Mouse (Mus musculus) regulatory T cell (primary cell): ENCODE data around the gene Sptbn1.

ENCODE experiments used
- in situ Hi-C: fragments of 300-600 bp; cut with MboI, MseI; formaldehyde crosslinking; loops from one replicate; pipeline ENCODE4 v1.15.1; 2025; ENCODE audit warnings: high pct_unique_total_duplicates

Gene Sptbn1

DNA sequence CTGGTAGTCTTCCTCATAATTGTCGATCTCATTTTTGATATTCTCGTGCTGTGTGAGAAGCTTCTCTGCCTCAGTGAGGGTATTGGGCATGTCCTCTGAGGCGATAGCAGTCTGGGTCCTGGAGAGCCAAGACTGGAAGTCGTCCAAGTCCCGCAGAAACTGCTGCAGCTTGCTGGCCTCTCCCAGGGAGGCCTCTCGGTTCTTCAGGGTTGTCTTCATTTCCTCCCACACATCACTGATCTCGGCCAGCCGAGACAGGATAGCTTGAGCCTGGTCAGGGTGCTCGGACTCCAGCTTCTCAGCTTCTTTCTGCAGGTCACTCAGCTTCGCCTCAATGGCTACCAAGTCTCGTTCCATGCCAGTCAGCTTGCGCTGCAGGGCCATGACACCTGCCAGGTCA lies 130.9 kb downstream of the Sptbn1 start:
- in situ Hi-C loops = loop anchor here (25.0 kb wide), 1 partner anchor 925 kb away; no protein-coding TSS in a partner anchor

DNA sequence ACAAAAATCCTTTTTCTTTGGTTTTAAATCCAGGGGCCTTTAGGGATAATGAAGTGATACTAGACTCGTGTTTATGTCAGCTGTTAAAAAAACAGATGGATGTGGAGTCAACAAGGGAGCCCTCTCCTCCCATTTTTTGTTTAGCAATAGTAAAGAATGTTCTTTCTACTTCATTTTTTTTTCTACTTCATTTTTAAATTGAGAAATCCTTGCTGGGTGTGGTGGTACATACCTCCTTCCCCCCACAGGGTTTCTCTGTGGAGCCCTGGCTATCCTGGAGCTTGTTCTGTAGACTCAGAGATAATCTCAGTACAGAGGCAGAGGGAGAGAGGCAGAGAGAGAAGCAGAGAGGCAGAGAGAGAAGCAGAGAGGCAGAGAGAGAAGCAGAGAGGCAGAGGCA lies 133.9 kb downstream of the Sptbn1 start:
- in situ Hi-C loops = loop anchor here (25.0 kb wide), 1 partner anchor 922 kb away; no protein-coding TSS in a partner anchor

DNA sequence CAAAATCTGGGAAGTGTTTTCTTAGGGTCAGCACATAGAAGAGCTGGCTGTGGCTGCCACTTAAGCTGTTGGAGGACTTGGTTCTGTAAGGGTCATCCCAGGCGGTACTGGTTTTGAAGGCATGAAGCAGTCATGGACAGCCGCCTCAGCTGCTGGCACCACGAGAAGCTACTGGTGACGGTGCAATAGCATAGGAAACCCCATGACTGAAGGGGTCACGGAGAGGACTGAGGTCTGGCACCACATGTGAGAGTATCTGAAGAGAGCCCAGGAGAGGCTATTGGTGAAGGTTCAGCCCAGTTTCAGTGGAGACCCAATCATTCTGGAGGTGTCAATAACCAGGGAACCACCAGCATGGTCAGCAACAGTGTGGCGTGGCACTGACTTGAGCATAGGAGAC lies 135.4 kb downstream of the Sptbn1 start:
- in situ Hi-C loops = loop anchor here (25.0 kb wide), 1 partner anchor 920 kb away; no protein-coding TSS in a partner anchor

DNA sequence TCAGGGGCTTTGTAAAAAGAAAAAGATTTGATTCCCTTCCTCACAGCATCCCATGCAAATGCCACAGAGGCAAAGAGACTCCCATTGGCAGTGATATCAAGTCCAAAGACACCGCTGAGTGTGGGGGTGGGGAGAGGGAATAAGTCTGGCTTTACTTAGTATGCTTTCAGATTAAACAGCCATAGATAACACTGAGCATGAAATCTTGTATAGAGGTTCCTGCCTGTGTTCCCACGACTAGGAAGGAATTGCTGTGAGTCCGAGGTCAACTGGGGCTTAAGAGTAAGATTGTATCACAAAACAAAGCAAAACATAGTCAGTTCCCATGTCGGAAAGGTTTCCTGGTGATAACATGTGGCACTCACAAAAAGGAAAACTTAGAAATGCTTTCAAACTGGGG lies 136.3 kb downstream of the Sptbn1 start:
- in situ Hi-C loops = loop anchor here (25.0 kb wide), 1 partner anchor 919 kb away; no protein-coding TSS in a partner anchor

DNA sequence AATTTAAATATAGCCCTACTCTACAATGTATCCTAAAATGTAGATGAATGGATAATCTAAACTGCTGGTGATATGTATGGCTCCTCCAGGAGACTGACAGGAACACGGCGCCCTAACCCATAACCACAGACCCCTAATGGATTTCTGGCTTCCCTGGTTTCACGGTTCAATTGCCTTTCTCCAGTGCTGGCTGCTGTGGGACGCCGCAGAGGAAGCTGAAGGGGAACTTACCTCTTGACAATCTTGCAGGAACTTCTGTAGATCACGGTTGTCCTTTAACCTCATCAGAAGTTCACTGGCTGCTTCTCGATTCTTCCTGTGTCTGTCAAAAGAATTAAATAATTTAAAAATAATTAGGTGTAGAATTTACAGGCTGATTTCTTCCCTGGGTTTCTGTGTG lies 138.6 kb downstream of the Sptbn1 start:
- in situ Hi-C loops = loop anchor here (25.0 kb wide), 1 partner anchor 917 kb away; no protein-coding TSS in a partner anchor

DNA sequence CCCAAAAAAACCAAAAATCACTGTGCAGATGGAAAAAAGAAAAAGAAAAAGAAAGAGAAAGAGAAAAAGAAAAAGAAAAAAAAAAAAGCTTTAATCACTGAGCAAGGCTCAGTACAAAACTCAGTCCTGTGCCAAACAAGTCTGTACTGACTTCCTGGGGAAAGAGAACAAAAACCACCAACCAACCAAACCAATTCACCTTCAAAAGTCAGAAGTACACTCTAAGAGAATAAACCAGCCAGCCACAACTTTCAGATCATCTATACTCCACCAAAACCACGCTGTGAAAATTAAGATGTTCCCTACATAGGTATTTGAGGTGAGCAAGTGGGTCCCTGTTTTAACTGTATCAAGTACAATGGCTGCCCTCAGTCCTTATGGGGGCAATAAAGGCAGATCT lies 141.1 kb downstream of the Sptbn1 start:
- in situ Hi-C loops = loop anchor here (25.0 kb wide), 1 partner anchor 915 kb away; no protein-coding TSS in a partner anchor

DNA sequence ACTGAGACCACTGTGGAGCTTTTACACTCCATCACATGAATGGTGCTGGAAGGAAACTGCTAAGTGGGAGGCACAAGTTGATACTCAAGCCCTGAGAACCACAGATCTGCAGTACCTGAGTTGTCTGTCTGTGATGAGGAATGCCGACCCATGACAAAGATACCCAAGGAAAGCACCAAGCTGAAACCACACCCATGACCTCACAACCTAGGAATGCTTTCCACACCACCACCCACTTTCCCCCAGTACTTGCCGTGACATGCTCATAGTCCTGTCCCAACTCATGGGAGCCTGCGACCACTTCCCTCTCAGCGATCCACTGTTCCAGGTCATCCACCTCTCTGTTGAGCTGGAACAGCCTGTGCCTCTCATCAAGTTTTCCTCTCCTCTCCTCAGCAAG lies 149.9 kb downstream of the Sptbn1 start:
- in situ Hi-C loops = loop anchor here (10.0 to 25.0 kb wide), 2 partner anchors 107 to 519 kb away; partner anchors contain the start of gene Acyp2

- in situ Hi-C loops = loop anchor here (10.0 to 25.0 kb wide), 2 partner anchors 111 to 524 kb away; partner anchors contain the start of gene Acyp2
These were observed 154.3 kb downstream of the Sptbn1 start for GRCm38 (mm10) chr11:30113631-30114030.

DNA sequence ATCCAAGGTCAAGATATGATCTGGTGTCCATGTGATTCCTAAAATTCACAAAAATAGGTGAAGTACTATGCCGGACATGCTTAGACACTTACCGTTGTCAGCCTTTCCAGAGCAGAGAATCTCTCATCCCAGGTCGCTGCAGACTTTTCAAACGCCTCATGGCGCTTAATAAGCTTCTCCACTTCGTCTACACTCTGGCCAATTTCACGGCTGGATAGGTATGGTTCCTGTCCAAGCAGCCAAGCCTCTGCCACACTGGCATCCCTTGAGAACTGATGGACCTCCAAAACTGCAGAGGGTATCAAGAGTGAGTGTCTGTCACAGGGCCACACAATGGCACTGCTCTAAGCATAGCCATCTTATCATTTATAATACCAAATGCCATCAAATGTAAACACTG lies 157.3 kb downstream of the Sptbn1 start:
- in situ Hi-C loops = loop anchor here (10.0 to 25.0 kb wide), 2 partner anchors 114 to 527 kb away; partner anchors contain the start of gene Acyp2

DNA sequence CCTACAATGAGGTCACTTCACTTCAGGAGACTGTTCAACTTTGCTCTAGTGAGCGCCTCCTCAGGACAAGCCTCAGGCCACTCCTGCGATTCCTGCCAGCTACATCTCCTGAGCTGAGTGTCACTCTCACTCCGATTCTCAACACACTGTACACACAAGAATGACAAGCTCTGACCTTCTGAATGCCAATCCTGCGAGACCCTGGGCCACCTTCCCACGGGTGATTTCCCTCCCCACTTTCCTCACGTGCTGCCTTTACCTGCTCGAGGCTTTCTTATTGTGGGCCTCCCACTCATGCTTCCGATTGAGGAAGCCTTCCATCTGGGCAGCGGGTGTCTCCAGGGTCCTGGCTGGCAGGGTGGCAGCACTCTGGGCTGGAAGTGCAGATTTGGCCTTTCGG lies 163.8 kb downstream of the Sptbn1 start:
- in situ Hi-C loops = loop anchor here (25.0 kb wide), 1 partner anchor 533 kb away; the partner anchor contains the start of gene Acyp2

- in situ Hi-C loops = loop anchor here (25.0 kb wide), 1 partner anchor 535 kb away; the partner anchor contains the start of gene Acyp2
These were observed 165.4 kb downstream of the Sptbn1 start for GRCm38 (mm10) chr11:30102594-30102993.

DNA sequence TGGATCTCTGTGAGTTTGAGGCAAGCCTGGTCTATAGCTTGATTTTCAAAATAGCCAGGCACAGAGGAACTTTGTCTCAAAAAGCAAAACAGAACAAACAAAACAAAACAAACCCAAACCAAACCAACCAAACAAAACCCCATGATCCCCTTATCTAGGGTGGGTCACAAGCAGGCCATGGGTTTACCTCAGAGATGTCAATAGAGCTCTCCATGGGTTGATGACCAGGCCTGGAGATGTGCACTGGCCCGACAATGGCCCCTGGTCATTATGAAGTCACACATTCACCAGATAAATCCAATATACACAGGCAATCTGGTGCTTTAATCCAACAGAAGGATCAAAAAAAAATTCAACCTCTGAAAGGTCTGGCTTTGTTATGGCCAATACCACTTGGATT lies 166.2 kb downstream of the Sptbn1 start:
- in situ Hi-C loops = loop anchor here (25.0 kb wide), 1 partner anchor 536 kb away; the partner anchor contains the start of gene Acyp2

GRCm38 (mm10) chr11:30101162-30101561 lies 166.8 kb downstream of the Sptbn1 start:
- in situ Hi-C loops = loop anchor here (25.0 kb wide), 1 partner anchor 536 kb away; the partner anchor contains the start of gene Acyp2

DNA sequence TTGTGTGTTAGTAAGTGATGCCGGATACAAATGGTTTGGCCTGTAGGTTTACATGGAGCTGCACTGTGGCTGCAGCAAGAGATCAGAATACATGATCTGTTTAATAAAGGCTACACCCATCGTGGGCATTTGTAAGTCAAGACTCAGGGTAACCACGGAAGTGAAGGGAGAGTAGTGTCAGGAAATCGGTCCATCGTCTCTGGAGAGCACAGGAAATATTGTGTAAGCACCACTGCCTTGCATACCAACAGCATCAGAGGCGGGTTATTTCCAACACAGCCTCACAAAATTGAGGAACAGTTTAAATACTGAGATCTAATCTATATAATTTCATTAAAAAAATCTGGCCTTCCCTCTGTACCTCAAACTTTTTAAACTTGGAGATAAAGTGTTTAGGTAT lies 168.1 kb downstream of the Sptbn1 start:
- in situ Hi-C loops = loop anchor here (25.0 kb wide), 1 partner anchor 537 kb away; the partner anchor contains the start of gene Acyp2

- in situ Hi-C loops = no loop called here
These were observed 172.7 kb downstream of the Sptbn1 start for GRCm38 (mm10) chr11:30095212-30095773.

DNA sequence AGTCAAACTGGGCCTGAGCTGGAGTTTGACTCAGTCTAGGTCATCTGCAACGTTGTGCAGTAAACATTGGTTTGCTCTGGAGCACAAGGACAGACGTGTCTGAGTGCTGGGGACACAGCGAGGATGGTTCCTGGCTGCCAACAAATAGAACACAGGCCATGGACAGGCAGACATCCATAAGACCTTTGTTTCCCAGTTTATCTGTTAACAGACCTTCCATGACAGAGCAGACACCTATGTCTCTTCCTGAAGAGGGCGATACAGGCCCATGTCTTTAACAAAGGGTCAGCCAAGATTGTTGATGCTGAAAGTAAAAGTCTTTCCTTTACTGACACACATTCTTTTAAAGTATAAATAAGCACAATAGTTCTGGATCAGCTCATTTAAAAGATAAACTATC lies 176.1 kb downstream of the Sptbn1 start:
- in situ Hi-C loops = no loop called here

DNA sequence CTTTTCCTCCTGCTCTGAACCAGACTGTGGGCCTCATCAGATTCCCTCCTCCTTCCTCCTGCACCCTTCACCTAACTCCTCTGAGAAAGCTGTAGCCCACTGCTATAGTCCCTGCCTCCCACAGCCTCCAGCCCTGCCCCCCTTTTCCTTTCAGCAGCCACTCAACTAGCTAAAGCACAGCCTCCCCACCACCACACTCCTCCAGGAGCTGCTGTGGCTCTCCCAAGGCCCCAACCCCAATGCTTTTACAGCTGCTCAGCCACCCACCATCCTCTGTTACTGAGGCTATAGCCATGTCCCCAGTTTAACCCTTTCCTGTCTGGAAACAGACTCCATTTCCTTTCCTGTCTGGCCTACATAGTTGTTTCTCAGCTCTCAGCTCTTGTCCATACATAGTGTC lies 182.9 kb downstream of the Sptbn1 start:
- in situ Hi-C loops = no loop called here

GRCm38 (mm10) chr11:30057299-30057698 lies 210.7 kb downstream of the Sptbn1 start:
- in situ Hi-C loops = no loop called here
